Mouse (Mus musculus) CH12.LX (cell line): Measurements from ENCODE around the gene Wnt7a. TPM values are rescaled to one million over a fixed set of nuclear protein-coding genes. Genes with fewer than 3 reads are reported as not detected.
A peak's percentile ranks its signal among the peaks of the same experiment; 100 is the strongest.

Experiments
- DNase-seq: peaks from one replicate; pipeline ENCODE4 v3.0.0-alpha.2; 2013; ENCODE audit errors: extremely low read depth
- H3K27ac ChIP-seq: 2 replicates; pipeline ENCODE4 v1.5.1; 2012; ENCODE audit warnings: low read depth, mild to moderate bottlenecking, control low read depth, moderate library complexity; ENCODE audit not compliant: insufficient read depth
- H3K27me3 ChIP-seq: replicated peaks from 2 replicates; pipeline ENCODE3; 2012; ENCODE audit warnings: inconsistent platforms
- H3K36me3 ChIP-seq, 2 experiments: replicated peaks in 1 of 2; 2 replicates each; pipeline versions ENCODE3 to v1.6.1; 2012; ENCODE audit warnings: inconsistent platforms in 1 of 2, low read length in 1 of 2, mild to moderate bottlenecking in 1 of 2, mixed read lengths in 1 of 2, moderate library complexity in 1 of 2; ENCODE audit not compliant: control insufficient read depth in 1 of 2, insufficient read depth in 1 of 2
- H3K4me1 ChIP-seq, 2 experiments: 2 replicates each; pipeline ENCODE4 v1.6.1; 2012; ENCODE audit warnings: inconsistent platforms in 1 of 2, moderate library complexity in 1 of 2; ENCODE audit not compliant: insufficient read depth in 2 of 2, control insufficient read depth in 1 of 2
- H3K4me2 ChIP-seq: 2 replicates; pipeline ENCODE4 v1.6.1; 2012; ENCODE audit warnings: low read depth, mild to moderate bottlenecking, control low read depth; ENCODE audit not compliant: poor library complexity, insufficient read depth, severe bottlenecking
- H3K4me3 ChIP-seq, 3 experiments: fragments of 150-350 bp in 1 of 3; sonication (generic) in 1 of 3; replicated peaks in 1 of 3; 2 replicates each; pipeline versions ENCODE3 to v1.5.1; 2011 to 2012; ENCODE audit warnings: low read depth in 2 of 3, low read length in 2 of 3, mild to moderate bottlenecking in 2 of 3, moderate library complexity in 2 of 3, control low read depth in 1 of 3, improper control_type of control experiment in 1 of 3, inconsistent platforms in 1 of 3, mixed read lengths in 1 of 3; ENCODE audit not compliant: poor library complexity in 1 of 3
- H3K79me2 ChIP-seq: replicated peaks from 2 replicates; pipeline ENCODE4 v1.6.1; 2012; ENCODE audit warnings: mild to moderate bottlenecking, moderate library complexity; ENCODE audit not compliant: control insufficient read depth, poor library complexity, insufficient read depth, severe bottlenecking; ENCODE audit errors: extremely low read depth
- H3K9ac ChIP-seq: 2 replicates; pipeline ENCODE4 v1.6.1; 2012; ENCODE audit warnings: low read depth, mild to moderate bottlenecking, control low read depth, moderate library complexity; ENCODE audit not compliant: insufficient read depth
- H3K9me3 ChIP-seq: replicated peaks from 2 replicates; pipeline ENCODE3; 2012; ENCODE audit warnings: low read length, inconsistent platforms, mixed read lengths
- BHLHE40 ChIP-seq: IDR thresholded peaks from 2 replicates; pipeline ENCODE4 v1.6.1; 2011; ENCODE audit warnings: mild to moderate bottlenecking, low read depth, low read length, improper control_type of control experiment
- CHD1 ChIP-seq: IDR thresholded peaks from 2 replicates; pipeline ENCODE4 v1.6.1; 2012; ENCODE audit warnings: low read depth, low read length, improper control_type of control experiment, inconsistent platforms
- CHD2 ChIP-seq: IDR thresholded peaks from 2 replicates; pipeline ENCODE4 v1.6.1; 2011; ENCODE audit warnings: low read length, improper control_type of control experiment
- ELF1 ChIP-seq: IDR thresholded peaks from 2 replicates; pipeline ENCODE4 v1.6.1; 2014; ENCODE audit warnings: low read depth, mild to moderate bottlenecking, inconsistent platforms, low read length, improper control_type of control experiment
- EP300 ChIP-seq: IDR thresholded peaks from 2 replicates; pipeline ENCODE4 v1.6.1; 2011; ENCODE audit warnings: low read length, improper control_type of control experiment
- ETS1 ChIP-seq: conservative IDR thresholded peaks from 2 replicates; pipeline ENCODE4 v1.6.1; 2012; ENCODE audit warnings: low read depth, mild to moderate bottlenecking, inconsistent platforms, low read length, improper control_type of control experiment, moderate library complexity
- GABPA ChIP-seq: IDR thresholded peaks from 2 replicates; pipeline ENCODE4 v1.6.1; 2012; ENCODE audit warnings: low read depth, low read length, improper control_type of control experiment, inconsistent platforms; ENCODE audit not compliant: insufficient replicate concordance
- JUN ChIP-seq: IDR thresholded peaks from 2 replicates; pipeline ENCODE4 v1.6.1; 2011; ENCODE audit warnings: low read depth, mild to moderate bottlenecking, low read length, improper control_type of control experiment, moderate library complexity; ENCODE audit not compliant: insufficient read depth
- KAT2A ChIP-seq: IDR thresholded peaks from 2 replicates; pipeline ENCODE4 v1.6.1; 2012; ENCODE audit warnings: low read length, improper control_type of control experiment, inconsistent platforms; ENCODE audit not compliant: insufficient replicate concordance
- MAFK ChIP-seq: IDR thresholded peaks from 2 replicates; pipeline ENCODE4 v1.6.1; 2011; ENCODE audit warnings: low read length, improper control_type of control experiment; ENCODE audit not compliant: insufficient replicate concordance
- MYC ChIP-seq: IDR thresholded peaks from 2 replicates; pipeline ENCODE4 v1.6.1; 2011; ENCODE audit warnings: low read depth, mild to moderate bottlenecking, improper control_type of control experiment, low read length
- NRF1 ChIP-seq: IDR thresholded peaks from 2 replicates; pipeline ENCODE4 v1.6.1; 2014; ENCODE audit warnings: low read depth, mild to moderate bottlenecking, inconsistent platforms, low read length, improper control_type of control experiment, moderate library complexity
- POLR2A ChIP-seq: IDR thresholded peaks from 2 replicates; pipeline ENCODE4 v1.6.1; 2011; ENCODE audit warnings: low read depth, mild to moderate bottlenecking, improper control_type of control experiment, low read length
- SIN3A ChIP-seq: IDR thresholded peaks from 2 replicates; pipeline ENCODE4 v1.6.1; 2012; ENCODE audit warnings: low read length, improper control_type of control experiment, inconsistent platforms
- SMC3 ChIP-seq: IDR thresholded peaks from 2 replicates; pipeline ENCODE4 v1.6.1; 2011; ENCODE audit warnings: low read depth, low read length, improper control_type of control experiment
- TBP ChIP-seq: conservative IDR thresholded peaks from 2 replicates; pipeline ENCODE4 v1.6.1; 2011; ENCODE audit warnings: low read depth, low read length, improper control_type of control experiment
- TCF12 ChIP-seq: IDR thresholded peaks from 2 replicates; pipeline ENCODE4 v1.6.1; 2014; ENCODE audit warnings: low read depth, mild to moderate bottlenecking, inconsistent platforms, low read length, improper control_type of control experiment
- USF1 ChIP-seq: IDR thresholded peaks from 2 replicates; pipeline ENCODE4 v1.6.1; 2014; ENCODE audit warnings: low read depth, mild to moderate bottlenecking, inconsistent platforms, low read length, improper control_type of control experiment
- ZKSCAN1 ChIP-seq: IDR thresholded peaks from 2 replicates; pipeline ENCODE4 v1.6.1; 2012; ENCODE audit warnings: low read depth, inconsistent platforms, low read length, improper control_type of control experiment, borderline replicate concordance
- ZMIZ1 ChIP-seq: IDR thresholded peaks from 2 replicates; pipeline ENCODE4 v1.6.1; 2012; ENCODE audit warnings: low read depth, mild to moderate bottlenecking, inconsistent platforms, low read length, improper control_type of control experiment
- dilution Hi-C: fragments of 300-500 bp; cut with MboI; formaldehyde crosslinking; loops from 2 replicates; pipeline ENCODE4 v1.14.3; 2020; ENCODE audit warnings: low sequenced_read_pairs; ENCODE audit not compliant: extremely low pct_unique_long_range_greater_than_20kb, extremely low pct_ligation_motif_present
- in situ Hi-C: fragments of 300-500 bp; cut with MboI; formaldehyde crosslinking; loops from 3 replicates; pipeline ENCODE4 v1.14.3; 2019; ENCODE audit warnings: low sequenced_read_pairs, low pct_ligation_motif_present, low pct_unique_long_range_greater_than_20kb, mixed read lengths
- polyA plus RNA-seq: library from polyadenylated mRNA; unstranded; fragments of >175 nt; gene quantifications from 2 replicates; pipeline ENCODE4 v1.2.1, GENCODE M21; 2012; ENCODE audit warnings: low read depth; ENCODE audit not compliant: insufficient read length
- total RNA-seq, 2 experiments: library from RNA; depleted of rRNA; stranded (reverse); fragments of 300-350 nt in 1 of 2; fragments of >200 nt in 1 of 2; gene quantifications; 2 replicates each; pipeline ENCODE4 v1.2.3; 2012 to 2014

Wnt7a gene
- total RNA-seq (2012; rRNA removed): not detected in 2 replicates
- total RNA-seq (2014; rRNA removed): not detected in 2 replicates
- polyA plus RNA-seq: not detected in 2 replicates

GRCm38 (mm10) chr6:91410961-91411368 is at the start of gene Wnt7a:
Gene Wnt7a, minus strand, starts transcription at chr6:91411363.
- peaks cover 70% of the 10 kb centered on the region for H3K27me3 ChIP-seq
- no peak within 1 kb of the TSS for H3K9ac ChIP-seq
- TF ChIP-seq KAT2A: no peak
- no peak for TF ChIP-seq ZMIZ1
- no peak for TF ChIP-seq ZKSCAN1
- no peak for TF ChIP-seq GABPA
- no peak for TF ChIP-seq MAFK
- no peak for TF ChIP-seq SIN3A
- no peak for TF ChIP-seq NRF1
- no peak for TF ChIP-seq CHD1
- TF ChIP-seq TCF12: no peak
- no peak for TF ChIP-seq BHLHE40
- no peak for TF ChIP-seq MYC
- no peak for TF ChIP-seq CHD2
- TF ChIP-seq, all 38 proteins: peak for 0
- Histone ChIP-seq H3K36me3 (no peaks in the 10 kb centered on the region), H3K27ac (no peak within 1 kb of the TSS), H3K9me3 (peaks cover 11% of the 10 kb centered on the region), H3K4me2 (no peak within 1 kb of the TSS), H3K4me3 (no peak within 1 kb of the TSS), H3K79me2 (no peaks in the 10 kb centered on the region), H3K4me1 (no peaks in the 10 kb centered on the region)
- no peak for DNase-seq
- in situ Hi-C loops (loop anchor here (25.0 kb wide), 1 partner anchor 249 kb away; the partner anchor contains the start of gene Hdac11), dilution Hi-C loops (no loop called here)

GRCm38 (mm10) chr6:91459471-91459870 is 48.3 kb upstream of the Wnt7a start:
- peaks cover 3% of the 10 kb centered on the region for H3K9me3 ChIP-seq
- H3K4me2 ChIP-seq: no peak overlapping the region
- dilution Hi-C loops: no loop called here
- no peak overlapping the region for H3K9ac ChIP-seq
- no peak overlapping the region for H3K4me3 ChIP-seq
- H3K36me3 ChIP-seq: peaks cover 13 to 17% of the 10 kb centered on the region in 2 experiments
- no peak overlapping the region for H3K27ac ChIP-seq
- TF ChIP-seq GABPA: no peak
- no peak for TF ChIP-seq EP300
- TF ChIP-seq USF1: no peak
- no peak for TF ChIP-seq TBP
- no peak for TF ChIP-seq ELF1
- no peak for TF ChIP-seq JUN
- no peak for TF ChIP-seq ETS1
- no peak for TF ChIP-seq ZKSCAN1
- no peak for TF ChIP-seq POLR2A
- TF ChIP-seq CHD2: no peak
- no peak for TF ChIP-seq SMC3
- no peak for TF ChIP-seq TCF12
- no peak for TF ChIP-seq BHLHE40
- TF ChIP-seq, all 38 proteins: peak for 0
- peak; percentile 22 for DNase-seq
- in situ Hi-C loops: no loop called here
- Histone ChIP-seq H3K4me1 (no peaks in the 10 kb centered on the region), H3K27me3 (peaks cover 7% of the 10 kb centered on the region), H3K79me2 (no peaks in the 10 kb centered on the region)
